Mouse (Mus musculus): Measurements from ENCODE around the gene Lamb3.

GRCm38 (mm10) chr1:193167746-193168145 is 39.8 kb upstream of the Lamb3 start, which contains the start of gene A130010J15Rik:
- TF ChIP-seq POLR2A (IDR thresholded peaks at IDR 0.05; ENCODE audit: borderline replicate concordance, control insufficient read depth, low read depth, low read length) (no peak), CTCF (IDR thresholded peaks at IDR 0.05; ENCODE audit: control insufficient read depth, insufficient read depth, low read length) (no peak)
